Mouse (Mus musculus) A20 (cell line): ENCODE data around the gene AC161166.1.
"Not testable (repeated sequence)": the region's sequence is repeated elsewhere in the genome, so short reads cannot be mapped to it uniquely, and the experiment has no call there.

Experiments used
- DNase-seq: peaks from one replicate; pipeline ENCODE4 v3.0.0-alpha.2; 2011; ENCODE audit warnings: low read depth, low spot score

The AC161166.1 gene

GRCm38 (mm10) chr7:24485481-24485880, 26.8 kb downstream of the AC161166.1 start:
- DNase-seq, result no peak

GRCm38 (mm10) chr7:24483291-24483690, 29.0 kb downstream of the AC161166.1 start:
- DNase-seq, result not testable (repeated sequence)

GRCm38 (mm10) chr7:24482208-24483020, 29.8 kb downstream of the AC161166.1 start:
- no peak for DNase-seq

GRCm38 (mm10) chr7:24481474-24482207, 30.6 kb downstream of the AC161166.1 start, which contains the start of gene Cadm4:
Cadm4 (plus strand) TSS chr7:24482023.
- peak; percentile 85 for DNase-seq

- DNase-seq, result no peak
These were observed 31.2 kb downstream of the AC161166.1 start for GRCm38 (mm10) chr7:24480986-24481473.

GRCm38 (mm10) chr7:24480121-24480941, 31.9 kb downstream of the AC161166.1 start:
- DNase-seq, result no peak

- DNase-seq, result peak; percentile 47
These were observed 32.6 kb downstream of the AC161166.1 start for GRCm38 (mm10) chr7:24479685-24480084.

GRCm38 (mm10) chr7:24478911-24479310, 33.3 kb downstream of the AC161166.1 start:
- DNase-seq, result no peak

GRCm38 (mm10) chr7:24476856-24477255, 35.4 kb downstream of the AC161166.1 start:
- DNase-seq, result no peak

- no peak for DNase-seq
These were observed 35.9 kb downstream of the AC161166.1 start for GRCm38 (mm10) chr7:24476338-24476737.

GRCm38 (mm10) chr7:24474811-24475506, 37.3 kb downstream of the AC161166.1 start:
- peak; percentile 28 for DNase-seq

GRCm38 (mm10) chr7:24473913-24474529, 38.2 kb downstream of the AC161166.1 start:
- peak; percentile 79 for DNase-seq

- DNase-seq, result peak; percentile 69
These were observed 39.3 kb downstream of the AC161166.1 start for GRCm38 (mm10) chr7:24472937-24473336.

- DNase-seq, result no peak
These were observed 39.8 kb downstream of the AC161166.1 start for GRCm38 (mm10) chr7:24472442-24472841.

GRCm38 (mm10) chr7:24470356-24470755, 41.9 kb downstream of the AC161166.1 start:
- DNase-seq, result no peak

- DNase-seq, result peak; percentile 48
These were observed 43.1 kb downstream of the AC161166.1 start for GRCm38 (mm10) chr7:24469126-24469525.

- no peak for DNase-seq
These were observed 44.4 kb downstream of the AC161166.1 start for GRCm38 (mm10) chr7:24467886-24468285.

- no peak for DNase-seq
These were observed 45.4 kb downstream of the AC161166.1 start for GRCm38 (mm10) chr7:24466835-24467234.

- DNase-seq, result no peak
These were observed 49.6 kb downstream of the AC161166.1 start, which contains the start of gene Plaur for GRCm38 (mm10) chr7:24462388-24463319. Plaur (plus strand) TSS chr7:24462484.
